Mouse (Mus musculus): ENCODE measurements around the gene Lsm14a.

GRCm38 (mm10) chr7:34305454-34305853 is 87.7 kb downstream of the Lsm14a start:
- TF ChIP-seq CTCF (IDR thresholded peaks at IDR 0.05; ENCODE audit: low read depth): no peak
- TF ChIP-seq EP300 (optimal IDR thresholded peaks at IDR 0.05): no peak

Measured in stomach, postnatal 0 days (tissue).